Mouse (Mus musculus): ENCODE results near the gene Suds3.

The Suds3 gene

DNA sequence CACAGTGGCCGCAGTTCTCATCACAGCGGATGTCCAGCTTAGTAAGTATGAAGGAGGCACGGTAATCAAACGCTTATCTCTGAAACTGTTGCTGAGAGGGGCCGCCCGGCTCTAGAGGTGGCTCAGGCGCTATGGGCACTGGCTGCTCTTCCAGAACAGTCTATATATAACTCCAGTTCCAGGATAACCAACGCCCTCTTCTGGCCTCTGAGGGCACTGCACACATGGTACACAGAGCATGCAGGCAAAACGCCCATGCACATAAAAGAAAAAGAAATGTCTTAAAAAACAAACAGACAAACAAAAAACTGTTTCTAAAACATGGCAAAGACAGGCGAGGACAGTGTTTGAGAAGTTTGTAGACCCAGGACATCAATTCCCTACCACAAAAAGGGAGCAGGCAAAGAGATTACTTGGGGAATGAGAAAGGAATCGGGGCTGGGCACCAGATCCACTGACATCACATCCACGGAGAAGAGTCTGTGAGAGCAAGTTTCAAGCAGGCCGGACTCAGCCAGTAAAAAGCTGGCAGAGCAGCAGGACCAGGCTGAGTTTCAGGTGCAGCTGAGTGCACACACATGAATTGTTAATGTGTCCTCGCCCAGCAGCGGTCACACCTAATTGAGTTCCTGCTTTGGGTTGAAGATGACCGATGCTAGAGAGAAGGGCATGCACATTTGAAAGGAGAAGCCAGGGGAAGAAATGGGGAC is 4.7 kb downstream of the Suds3 start:
- DNase-seq: no peak

DNA sequence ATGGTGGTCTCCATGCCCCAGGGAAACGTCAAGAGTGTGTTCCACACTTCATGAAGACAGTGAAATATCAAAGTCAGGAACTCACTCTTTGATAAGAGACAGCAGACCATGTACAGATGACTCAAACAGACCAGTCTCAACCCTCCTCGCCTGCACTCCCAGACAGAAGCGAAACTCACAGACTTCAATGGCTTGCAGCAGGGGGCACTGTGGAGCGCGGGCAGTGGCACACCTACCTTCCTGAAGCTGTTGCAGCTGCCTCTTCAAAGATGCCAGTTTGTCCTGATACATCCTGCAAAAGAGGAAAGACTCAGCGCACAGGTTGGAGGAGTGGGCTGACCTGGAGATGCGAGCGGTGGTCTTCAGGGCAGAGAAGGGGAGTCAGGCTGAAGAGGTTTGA is 6.4 kb downstream of the Suds3 start:
- DNase-seq: no peak

DNA sequence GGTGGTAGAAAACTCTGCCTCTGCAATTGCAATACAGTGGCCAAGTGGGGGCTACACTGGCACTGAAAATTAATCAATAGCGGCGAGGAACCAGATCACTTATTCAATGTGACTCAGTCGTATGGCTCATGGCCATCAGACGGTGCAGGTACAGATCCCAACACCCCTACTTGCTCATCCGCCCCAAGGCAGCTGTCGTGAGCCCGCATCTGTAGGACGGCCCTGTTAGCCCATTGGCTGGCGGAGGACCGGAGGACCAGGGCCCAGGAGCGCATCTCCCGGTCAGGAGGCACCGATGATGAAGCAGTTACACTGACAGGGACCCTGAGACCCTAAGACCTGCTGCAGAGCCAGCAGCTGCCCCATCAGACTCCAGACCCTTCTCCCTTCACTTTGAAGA is 7.2 kb downstream of the Suds3 start:
- DNase-seq: no peak

DNA sequence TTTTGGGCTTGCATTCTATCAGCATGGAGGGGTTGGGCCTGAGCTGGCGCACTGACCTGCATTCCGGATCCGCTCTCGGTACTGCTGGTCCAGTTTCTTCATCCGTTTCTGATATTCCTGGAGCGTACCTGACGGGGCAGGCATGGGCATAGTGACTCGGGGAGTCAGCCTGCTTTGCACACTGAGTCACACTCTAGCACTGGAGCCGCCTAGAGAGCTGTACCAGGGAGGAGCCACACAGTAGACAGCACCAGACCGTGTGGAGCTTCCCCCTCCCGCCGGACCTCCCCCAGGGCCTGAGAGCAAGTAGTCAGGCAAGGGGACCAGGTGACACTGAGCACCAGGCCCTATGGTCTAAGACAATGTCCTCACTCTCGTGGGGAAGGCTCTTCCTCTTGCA is 7.6 kb downstream of the Suds3 start:
- DNase-seq: no peak

DNA sequence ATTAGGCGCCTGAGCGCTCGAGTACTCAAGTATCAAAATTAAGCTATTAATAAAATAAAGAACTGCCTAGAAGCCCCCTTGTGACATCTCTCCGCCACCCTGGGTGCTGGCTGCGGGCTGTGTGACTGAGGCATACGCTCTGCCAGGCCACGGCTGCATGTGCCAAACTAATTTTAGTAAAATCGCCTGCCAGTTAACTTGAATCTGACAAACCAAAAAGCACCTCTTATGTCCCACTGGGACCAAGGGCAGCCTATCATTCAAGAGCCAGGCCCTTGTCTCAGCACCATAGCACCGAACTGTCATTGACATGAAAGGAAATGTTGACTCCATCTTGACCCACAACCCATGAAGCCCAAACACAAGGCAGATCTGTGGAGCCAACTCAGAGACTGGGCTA is 10.2 kb downstream of the Suds3 start:
- no peak for DNase-seq

DNA sequence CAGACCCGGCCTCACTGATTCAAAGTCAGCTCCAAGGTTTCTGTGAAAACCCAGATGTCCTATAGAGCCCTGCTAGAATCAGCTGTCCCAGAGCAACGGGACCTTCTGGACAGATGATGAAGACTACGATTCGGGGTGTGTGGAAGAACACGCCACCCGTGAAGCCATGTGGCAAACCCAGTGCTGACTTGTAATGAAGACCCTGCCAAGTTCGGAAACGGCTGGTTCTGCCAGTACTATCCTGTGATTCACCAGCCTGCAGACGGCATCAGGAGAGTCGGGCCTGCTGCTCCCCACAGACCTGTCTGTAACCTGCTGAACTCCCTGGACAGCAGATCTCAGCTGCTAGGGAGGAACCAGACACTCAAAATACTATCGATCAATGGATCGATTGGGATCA is 11.6 kb downstream of the Suds3 start:
- DNase-seq: no peak

DNA sequence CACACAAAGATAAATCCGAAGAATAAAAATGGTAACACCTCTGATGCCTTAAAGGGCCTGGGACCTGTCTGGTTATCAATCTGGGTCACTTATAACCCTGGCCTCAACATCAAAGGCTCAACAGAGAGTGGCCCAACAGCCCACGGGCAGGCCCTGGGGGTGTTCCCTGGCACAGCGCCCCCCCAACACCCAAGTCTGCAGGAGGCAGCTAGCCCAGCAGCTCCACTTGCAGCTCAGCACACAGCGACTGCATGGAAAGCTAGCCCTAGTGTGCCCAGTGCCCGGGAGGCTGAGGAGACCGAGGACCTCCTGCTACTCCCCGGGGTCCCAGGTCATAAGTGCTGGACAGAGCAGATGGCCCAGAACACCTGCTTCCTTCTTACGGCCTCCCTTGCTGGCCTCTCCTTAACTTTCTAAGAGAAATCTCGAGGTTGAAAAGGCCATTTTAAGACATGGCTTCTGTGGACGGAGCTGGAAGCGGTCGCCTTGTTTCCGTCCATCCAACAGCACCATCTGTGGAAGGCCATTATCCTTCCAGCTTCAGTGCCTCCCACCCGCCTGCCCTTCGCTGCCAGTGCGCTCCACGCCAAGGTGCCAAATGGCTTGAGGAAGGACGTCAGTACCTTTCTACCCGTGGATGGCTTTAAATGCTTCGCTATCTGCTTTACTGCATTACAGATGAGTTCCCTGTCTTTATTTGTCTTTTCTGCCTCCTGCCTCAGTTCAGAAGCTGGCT is 12.6 kb downstream of the Suds3 start:
- DNase-seq: no peak

DNA sequence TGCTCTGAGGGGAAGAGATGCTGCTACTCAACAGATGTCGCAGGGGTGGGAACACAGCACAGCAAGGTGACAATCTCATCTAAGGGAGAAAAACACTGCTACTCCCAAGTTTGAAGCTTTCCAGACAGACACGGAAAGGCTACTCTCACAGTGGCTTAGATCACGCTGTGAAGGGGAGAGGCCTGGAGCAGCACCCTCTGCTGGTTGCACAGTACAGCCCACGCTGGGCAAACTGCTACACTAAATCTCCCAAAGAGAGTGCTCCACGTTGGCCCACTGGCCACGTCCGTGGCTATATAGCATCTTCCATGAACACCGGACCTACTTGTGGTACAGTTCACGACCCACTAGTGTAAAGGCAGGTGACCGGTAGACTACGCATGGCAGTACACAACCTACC is 16.2 kb downstream of the Suds3 start:
- no peak for DNase-seq

DNA sequence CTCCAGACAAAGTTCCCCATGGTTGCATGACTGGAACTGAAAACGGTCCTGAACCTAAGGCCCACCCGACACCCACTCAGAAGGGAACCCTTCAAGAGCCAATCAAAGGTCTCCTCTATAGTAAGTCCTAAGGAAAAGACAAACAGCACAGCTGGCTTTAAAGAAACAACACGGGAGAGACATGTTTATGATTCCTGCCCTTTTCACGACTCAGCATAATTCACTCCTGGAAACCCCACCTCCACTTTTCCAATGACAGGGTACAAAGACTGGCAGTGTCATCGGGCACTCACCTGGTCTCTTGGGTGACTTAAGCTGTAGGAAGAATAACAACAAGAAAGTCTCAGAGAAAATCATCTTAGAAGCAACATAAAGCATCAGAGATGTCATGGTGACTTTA is 16.9 kb downstream of the Suds3 start:
- no peak for DNase-seq

DNA sequence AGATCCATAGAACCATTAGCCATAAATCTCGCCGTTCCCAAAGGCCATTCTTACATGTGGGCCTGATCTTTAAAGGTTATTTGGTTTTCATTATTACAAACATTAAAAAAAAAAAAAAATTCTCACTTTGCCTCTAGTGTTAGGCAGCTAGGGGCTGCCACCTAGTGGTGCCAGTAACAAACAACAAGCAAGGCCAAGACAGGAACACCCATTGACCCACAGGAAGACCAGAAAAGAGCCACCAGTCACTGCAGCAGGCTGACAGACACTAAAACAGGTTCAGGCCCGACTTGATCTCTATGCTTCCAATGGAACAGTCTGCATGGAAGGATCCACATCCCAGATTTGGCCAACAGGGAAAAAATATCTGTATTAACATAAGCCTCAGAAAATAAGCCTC is 19.2 kb downstream of the Suds3 start:
- peak; percentile 47 for DNase-seq

DNA sequence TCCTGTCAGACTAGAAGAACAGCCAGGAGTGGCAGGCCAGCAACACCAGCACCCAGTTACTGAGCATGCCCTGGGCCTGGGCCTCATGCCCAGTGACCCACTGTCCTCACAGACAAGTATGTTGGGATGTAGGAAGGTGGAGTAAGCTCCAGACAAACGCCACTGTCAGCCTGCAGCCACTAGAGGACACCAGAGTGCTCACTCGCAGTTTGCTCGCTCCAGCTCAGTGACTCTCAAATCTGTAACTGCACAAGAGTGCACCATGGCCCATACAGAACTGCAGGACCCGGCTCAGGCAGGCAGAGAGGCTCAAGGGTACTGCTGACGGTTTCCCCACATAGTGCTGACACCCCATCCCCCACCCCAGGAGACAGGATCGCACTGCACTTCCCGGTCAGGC is 21.5 kb downstream of the Suds3 start:
- no peak for DNase-seq

DNA sequence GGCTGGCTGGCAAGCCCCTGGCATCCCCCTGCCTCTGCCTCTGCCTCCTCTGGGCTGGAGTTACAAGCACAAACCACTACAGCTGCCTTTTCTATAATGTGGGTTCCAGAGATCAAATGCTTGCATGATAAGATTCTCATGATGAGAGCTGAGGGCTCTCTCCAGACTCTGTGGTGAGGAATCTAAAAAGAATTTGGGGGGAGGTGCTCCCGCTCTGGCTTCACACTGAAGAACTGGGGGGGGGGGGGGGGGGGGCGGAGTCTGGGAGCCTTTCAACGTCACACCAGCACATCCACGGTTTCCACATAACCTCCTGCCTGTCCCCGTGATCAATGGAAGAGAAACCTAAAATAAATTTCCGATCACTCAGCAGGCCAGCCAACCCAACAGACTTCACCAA is 26.1 kb downstream of the Suds3 start:
- no peak for DNase-seq

DNA sequence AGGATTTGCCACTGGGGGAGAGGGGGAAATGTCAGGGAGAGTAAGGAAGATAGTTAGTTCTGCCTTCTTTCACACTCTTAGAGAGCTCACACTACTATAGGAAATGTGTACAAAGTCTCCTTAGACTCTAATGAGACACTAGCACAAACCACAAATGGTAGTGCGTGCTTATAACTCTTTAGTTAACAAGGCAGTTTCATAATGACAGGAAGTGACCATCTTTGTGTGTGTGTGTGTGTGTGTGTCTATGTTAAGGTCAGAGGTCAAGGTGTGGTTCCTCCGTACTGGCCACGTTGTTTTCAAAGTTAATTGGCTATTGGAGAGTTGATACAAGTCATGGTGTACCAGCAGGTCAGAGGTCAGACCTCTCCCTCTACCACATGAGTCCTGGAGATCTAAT is 26.8 kb downstream of the Suds3 start:
- no peak for DNase-seq

DNA sequence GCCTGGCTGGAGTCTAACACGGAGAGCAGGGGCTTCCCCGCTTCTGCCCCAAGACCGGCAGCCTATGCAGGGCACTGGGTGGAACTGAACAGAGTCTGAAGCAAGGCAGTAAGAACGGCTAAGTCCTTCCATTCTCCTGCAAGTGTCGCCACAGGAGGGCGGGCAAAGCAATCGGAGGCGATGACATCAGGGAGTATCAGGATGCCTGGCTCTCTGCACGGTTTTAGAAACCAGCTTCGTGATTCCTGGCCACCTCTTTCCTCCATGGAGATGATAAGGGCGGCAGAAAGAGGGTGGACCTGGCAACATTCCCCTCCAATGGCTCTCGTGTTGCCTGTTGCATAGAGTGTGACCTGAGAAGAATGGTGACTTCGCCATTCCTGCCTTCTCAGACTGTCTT is 28.2 kb downstream of the Suds3 start:
- DNase-seq: no peak

DNA sequence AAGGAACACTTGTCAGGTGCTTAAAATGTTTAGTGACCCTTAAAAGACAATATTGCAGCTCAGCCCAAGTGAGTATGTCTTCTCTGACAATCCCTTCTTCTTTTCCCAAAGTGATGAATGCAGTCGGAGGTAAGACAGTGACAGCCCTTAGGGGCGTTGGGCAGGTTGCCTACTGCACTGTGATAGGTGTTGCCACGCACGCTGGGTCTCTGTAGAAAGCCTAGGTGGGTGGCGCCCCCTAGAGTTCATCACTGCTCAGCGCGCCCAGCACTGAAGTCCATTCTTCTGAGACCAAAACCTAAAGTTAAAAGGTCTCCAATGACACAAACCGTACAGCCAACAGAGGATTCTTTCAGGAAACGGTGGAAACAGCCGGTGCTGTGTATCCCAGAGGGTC is 46.4 kb downstream of the Suds3 start:
- no peak for DNase-seq

DNA sequence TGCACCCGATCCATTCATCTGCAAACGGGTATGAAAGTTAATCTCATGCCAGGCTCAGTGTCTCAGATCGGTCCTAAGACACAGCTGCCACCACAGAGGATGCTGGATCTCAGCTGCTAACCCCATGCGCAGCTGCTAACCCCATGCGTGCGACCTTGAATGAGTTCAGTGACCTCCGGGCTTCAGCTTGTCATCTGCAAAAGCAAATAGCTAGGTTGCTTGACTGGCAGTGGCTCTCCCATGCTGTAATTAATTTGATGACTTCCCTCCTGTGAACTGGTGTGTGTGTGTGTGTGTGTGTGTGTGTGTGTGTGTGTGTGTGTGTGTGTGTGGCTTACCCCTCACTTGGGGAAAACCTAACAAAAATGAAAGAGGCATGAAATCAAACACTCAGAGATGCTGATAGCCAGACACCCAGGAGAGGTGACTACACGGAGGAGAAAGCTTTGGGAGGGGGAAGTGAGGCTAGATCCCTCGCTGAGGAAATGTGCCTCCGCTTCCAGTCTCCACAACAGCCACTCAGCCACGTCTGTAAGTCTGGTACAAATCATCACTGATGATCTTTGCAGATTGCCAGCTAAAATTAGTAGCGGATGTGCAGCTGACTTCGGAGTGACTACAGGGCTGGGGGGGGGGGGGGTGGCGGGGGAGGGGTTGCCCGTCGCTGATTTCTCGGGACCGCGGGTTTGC is 47.0 kb downstream of the Suds3 start:
- no peak for DNase-seq

DNA sequence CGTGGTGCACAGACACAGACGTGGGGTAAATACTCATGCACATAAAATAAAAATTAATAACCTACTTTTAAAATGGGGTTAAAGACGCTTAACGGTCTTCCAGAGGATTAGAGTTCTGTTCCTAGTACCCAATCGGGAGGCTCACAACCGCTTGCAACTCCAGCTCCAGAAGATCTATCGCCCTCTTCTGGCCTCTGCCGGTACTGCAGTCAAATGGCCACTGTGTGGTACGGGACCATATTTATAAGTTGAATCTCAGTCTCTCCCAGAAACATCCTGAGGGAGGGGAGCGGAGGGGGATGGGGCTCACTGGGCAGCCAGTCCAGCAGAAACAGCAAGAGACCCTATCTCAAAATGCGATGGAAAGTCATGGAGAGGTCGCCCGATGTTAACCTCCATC is 47.7 kb downstream of the Suds3 start:
- peak; percentile 17 for DNase-seq

DNA sequence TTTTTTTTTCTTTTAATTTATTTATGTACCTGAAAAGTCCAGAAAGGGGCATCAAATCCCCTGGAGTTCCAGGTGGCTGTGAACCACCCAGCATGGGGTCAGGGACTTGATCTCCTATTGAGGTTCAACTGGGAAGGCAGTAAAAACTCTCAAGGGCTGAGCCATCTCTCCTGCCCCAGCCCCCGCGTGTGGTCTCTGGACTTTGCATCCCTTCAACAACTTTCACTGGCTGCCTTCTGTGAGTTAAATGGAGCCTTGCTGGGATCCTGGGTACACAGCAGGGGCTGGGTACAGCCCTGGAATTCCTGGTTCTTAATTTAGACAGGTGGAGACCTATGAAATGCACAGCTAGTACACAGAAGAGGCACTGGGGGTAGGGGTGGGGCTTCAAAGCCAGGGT is 54.7 kb downstream of the Suds3 start:
- DNase-seq: no peak

DNA sequence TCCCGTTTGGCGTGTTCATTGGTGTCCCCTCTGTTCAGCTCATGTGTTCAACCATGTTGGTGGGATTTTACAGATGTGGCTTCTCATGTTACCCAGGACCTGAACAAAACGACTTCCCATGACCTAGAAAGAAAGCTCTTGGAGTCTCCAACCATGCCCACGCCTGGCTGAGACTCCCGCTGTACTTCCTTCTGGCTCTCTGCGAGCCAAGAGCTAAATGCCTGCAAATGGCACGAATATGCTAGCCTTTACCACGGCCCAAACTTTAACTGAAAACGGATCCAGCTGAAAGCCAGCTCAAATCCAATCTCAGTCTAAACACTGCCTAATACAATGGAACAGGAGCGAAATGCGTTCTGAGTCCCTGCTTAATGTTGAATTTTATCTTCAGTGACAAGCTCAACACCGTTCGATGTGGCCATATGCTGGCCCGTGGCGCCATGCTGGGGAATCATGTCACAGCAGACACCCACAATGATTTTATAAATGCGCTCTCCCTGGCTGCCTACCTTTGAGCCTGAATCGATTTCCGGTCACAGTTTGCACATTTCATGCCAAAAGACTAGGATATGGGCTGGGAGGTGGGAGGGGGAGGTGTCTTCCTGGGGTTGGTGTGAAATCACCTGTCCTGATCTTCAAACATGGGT is 55.3 kb downstream of the Suds3 start:
- no peak for DNase-seq

DNA sequence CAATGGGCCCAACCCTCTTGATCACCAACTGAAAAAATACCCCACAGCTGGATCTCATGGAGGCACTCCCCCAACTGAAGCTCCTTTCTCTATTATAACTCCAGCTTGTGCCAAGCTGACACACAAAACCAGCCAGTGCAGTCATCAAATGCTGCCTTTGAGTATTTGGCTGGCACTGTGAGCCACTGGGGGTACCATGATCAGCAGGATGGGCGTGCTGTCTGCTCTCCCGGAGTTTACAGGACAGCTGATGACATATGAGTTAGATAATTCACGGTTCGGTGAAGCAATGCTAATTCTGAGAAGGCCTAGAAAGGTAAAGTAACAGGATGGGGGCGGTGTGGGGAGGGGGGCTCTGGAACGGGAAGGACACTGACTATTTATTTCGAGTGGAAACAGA is 66.0 kb downstream of the Suds3 start:
- DNase-seq: no peak

DNA sequence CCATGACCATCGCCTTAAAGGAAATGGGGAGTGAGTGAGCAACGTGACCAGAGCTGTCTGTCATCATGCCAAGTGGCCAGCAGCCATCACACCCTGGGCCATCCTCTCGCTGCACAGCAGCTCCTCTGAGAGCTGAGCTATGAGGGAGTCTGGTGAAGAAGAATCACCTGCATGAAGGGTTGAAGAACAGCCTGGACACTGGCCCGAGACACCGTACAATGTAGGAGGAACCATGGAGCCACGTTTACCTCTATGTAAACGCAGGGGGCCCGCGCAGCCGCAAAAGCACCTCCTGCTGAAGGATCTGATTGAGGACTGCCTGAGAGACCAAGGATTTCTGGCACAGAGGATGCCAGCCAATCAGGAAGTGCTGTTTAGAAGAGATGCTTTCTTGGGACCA is 70.8 kb downstream of the Suds3 start:
- no peak for DNase-seq

DNA sequence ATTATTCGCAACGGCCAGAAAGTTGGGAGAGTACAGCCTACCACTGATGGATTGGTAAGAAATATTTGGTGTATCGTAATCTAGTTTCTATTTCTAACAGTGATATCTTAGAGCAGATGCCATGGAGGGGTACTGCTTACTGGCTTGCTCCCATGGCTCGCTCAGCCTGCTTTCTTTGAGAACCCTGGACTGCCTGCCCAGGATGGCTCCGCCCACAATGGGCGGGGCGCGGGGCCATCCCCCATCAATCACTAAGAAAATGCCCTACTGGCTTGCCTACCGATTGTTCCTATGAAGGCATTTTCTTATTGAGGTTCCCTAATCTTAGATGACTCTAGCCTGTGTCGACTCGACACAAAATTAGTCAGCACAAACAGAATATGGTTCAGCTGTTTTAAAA is 73.3 kb downstream of the Suds3 start:
- no peak for DNase-seq
